Mouse (Mus musculus) myocyte (in vitro differentiated cells): ENCODE results near the gene Immp1l.

ENCODE experiments used
- E2F4 ChIP-seq: IDR thresholded peaks from one replicate; pipeline ENCODE4 v1.6.1; 2011; ENCODE audit warnings: mild to moderate bottlenecking, control low read depth, moderate library complexity; ENCODE audit not compliant: insufficient read depth
- MAX ChIP-seq: IDR thresholded peaks from one replicate; pipeline ENCODE4 v1.6.1; 2011; ENCODE audit warnings: low read depth, mild to moderate bottlenecking, control low read depth
- MYOD1 ChIP-seq, 3 experiments: IDR thresholded peaks; one replicate each; pipeline ENCODE4 v1.6.1; 2011; ENCODE audit warnings: control low read depth in 2 of 3, low read depth in 2 of 3, mild to moderate bottlenecking in 2 of 3, moderate library complexity in 1 of 3; ENCODE audit not compliant: insufficient read length in 2 of 3, control insufficient read depth in 1 of 3
- MYOG ChIP-seq, 3 experiments: IDR thresholded peaks; one replicate each; pipeline ENCODE4 v1.6.1; 2011; ENCODE audit warnings: control low read depth in 2 of 3, low read depth in 2 of 3, mild to moderate bottlenecking in 2 of 3; ENCODE audit not compliant: insufficient read length in 2 of 3, control insufficient read depth in 1 of 3, insufficient read depth in 1 of 3
- POLR2A ChIP-seq: IDR thresholded peaks from one replicate; pipeline ENCODE4 v1.6.1; 2011; ENCODE audit warnings: low read depth, mild to moderate bottlenecking, control low read depth, moderate library complexity; ENCODE audit not compliant: insufficient read length
- POLR2AphosphoS2 ChIP-seq: IDR thresholded peaks from one replicate; pipeline ENCODE4 v1.6.1; 2011; ENCODE audit warnings: low read depth, control low read depth; ENCODE audit not compliant: insufficient read length
- REST ChIP-seq: IDR thresholded peaks from one replicate; pipeline ENCODE4 v1.6.1; 2011; ENCODE audit warnings: mild to moderate bottlenecking, control low read depth, moderate library complexity; ENCODE audit not compliant: insufficient read depth, insufficient read length
- SRF ChIP-seq: IDR thresholded peaks from one replicate; pipeline ENCODE4 v1.6.1; 2011; ENCODE audit warnings: low read depth; ENCODE audit not compliant: control insufficient read depth, insufficient read length
- TCF12 ChIP-seq: IDR thresholded peaks from one replicate; pipeline ENCODE4 v1.6.1; 2011; ENCODE audit warnings: mild to moderate bottlenecking, control low read depth; ENCODE audit not compliant: poor library complexity, insufficient read depth, severe bottlenecking

GRCm38 (mm10) chr2:105854740-105855139 is 49.7 kb upstream of the Immp1l start:
- TF ChIP-seq TCF12 (no peak), POLR2A (no peak), SRF (no peak), POLR2AphosphoS2 (no peak), E2F4 (no peak), MYOG (IDR thresholded peaks at IDR 0.05; ENCODE audit: control insufficient read depth in 1 of 3, insufficient read depth in 1 of 3, insufficient read length in 2 of 3, low read depth in 2 of 3) (no peak), MYOD1 (IDR thresholded peaks at IDR 0.05; ENCODE audit: control insufficient read depth in 1 of 3, insufficient read length in 2 of 3, low read depth in 2 of 3) (no peak), MAX (no peak), REST (no peak)
